In genomic region chrX:36077164-36077563, GRCm38 (mm10) we compare ENCODE assay signal across 22 mouse cellular contexts.
"Had no signal": no experiment of that assay in that cellular context is flagged by ENCODE, and none has a peak within 500 bp of the region (broad histone marks: within the 10 kb centered on the region; RNA-seq: fewer than 3 reads in every experiment).

No protein-coding gene starts in this region.

- H3K4me2 ChIP-seq: kidney, embryonic 15.5 days; limb, embryonic 12.5 days; limb, embryonic 15.5 days; liver, embryonic 11.5 days; midbrain, embryonic 12.5 days; midbrain, embryonic 15.5 days; neural tube, embryonic 12.5 days; neural tube, embryonic 15.5 days; stomach, embryonic 15.5 days had no signal

- H3K36me3 ChIP-seq: kidney, embryonic 15.5 days; limb, embryonic 12.5 days; limb, embryonic 15.5 days; midbrain, embryonic 12.5 days; midbrain, embryonic 15.5 days; neural tube, embryonic 12.5 days; neural tube, embryonic 15.5 days; stomach, embryonic 15.5 days had no signal

- H3K4me3 ChIP-seq: kidney, embryonic 15.5 days; limb, embryonic 12.5 days; limb, embryonic 15.5 days; midbrain, embryonic 12.5 days; midbrain, embryonic 15.5 days; neural tube, embryonic 12.5 days; neural tube, embryonic 15.5 days; stomach, embryonic 15.5 days had no signal

- H3K27me3 ChIP-seq: kidney, embryonic 15.5 days; limb, embryonic 12.5 days; limb, embryonic 15.5 days; midbrain, embryonic 12.5 days; midbrain, embryonic 15.5 days; neural tube, embryonic 12.5 days; neural tube, embryonic 15.5 days; stomach, embryonic 15.5 days had no signal

- H3K9ac ChIP-seq: kidney, embryonic 15.5 days; limb, embryonic 12.5 days; limb, embryonic 15.5 days; liver, embryonic 14.5 days; liver, postnatal 0 days; midbrain, embryonic 12.5 days; midbrain, embryonic 15.5 days; neural tube, embryonic 12.5 days; neural tube, embryonic 15.5 days; stomach, embryonic 15.5 days had no signal

- DNase-seq: kidney, adult 8-10 months; kidney, postnatal 14 days; kidney, postnatal 4 days; left cerebral cortex, postnatal 4 days; liver, postnatal 0 days; right cerebral cortex, adult 18-20 months; right cerebral cortex, postnatal 14 days; right cerebral cortex, postnatal 4 days; spleen, adult 18-20 months; thymus, adult 18-20 months; thymus, postnatal 36 days had no signal

- H3K4me1 ChIP-seq: kidney, embryonic 15.5 days; limb, embryonic 12.5 days; limb, embryonic 15.5 days; midbrain, embryonic 12.5 days; midbrain, embryonic 15.5 days; neural tube, embryonic 12.5 days; neural tube, embryonic 15.5 days; stomach, embryonic 15.5 days had no signal

- H3K27ac ChIP-seq: kidney, embryonic 15.5 days; limb, embryonic 12.5 days; limb, embryonic 15.5 days; liver, embryonic 14.5 days; midbrain, embryonic 12.5 days; midbrain, embryonic 15.5 days; neural tube, embryonic 12.5 days; neural tube, embryonic 15.5 days; stomach, embryonic 15.5 days had no signal

- H3K9me3 ChIP-seq: kidney, embryonic 15.5 days; limb, embryonic 12.5 days; limb, embryonic 15.5 days; midbrain, embryonic 12.5 days; midbrain, embryonic 15.5 days; neural tube, embryonic 12.5 days; neural tube, embryonic 15.5 days; stomach, embryonic 15.5 days had no signal

- ATAC-seq: inflammation-experienced regulatory T-cells, adult 6 months; liver, postnatal 0 days; midbrain, embryonic 15.5 days had no signal
